Mouse (Mus musculus): ENCODE data around the gene Gm3164.
"Not testable (repeated sequence)": the region's sequence is repeated elsewhere in the genome, so short reads cannot be mapped to it uniquely, and the experiment has no call there.

DNA sequence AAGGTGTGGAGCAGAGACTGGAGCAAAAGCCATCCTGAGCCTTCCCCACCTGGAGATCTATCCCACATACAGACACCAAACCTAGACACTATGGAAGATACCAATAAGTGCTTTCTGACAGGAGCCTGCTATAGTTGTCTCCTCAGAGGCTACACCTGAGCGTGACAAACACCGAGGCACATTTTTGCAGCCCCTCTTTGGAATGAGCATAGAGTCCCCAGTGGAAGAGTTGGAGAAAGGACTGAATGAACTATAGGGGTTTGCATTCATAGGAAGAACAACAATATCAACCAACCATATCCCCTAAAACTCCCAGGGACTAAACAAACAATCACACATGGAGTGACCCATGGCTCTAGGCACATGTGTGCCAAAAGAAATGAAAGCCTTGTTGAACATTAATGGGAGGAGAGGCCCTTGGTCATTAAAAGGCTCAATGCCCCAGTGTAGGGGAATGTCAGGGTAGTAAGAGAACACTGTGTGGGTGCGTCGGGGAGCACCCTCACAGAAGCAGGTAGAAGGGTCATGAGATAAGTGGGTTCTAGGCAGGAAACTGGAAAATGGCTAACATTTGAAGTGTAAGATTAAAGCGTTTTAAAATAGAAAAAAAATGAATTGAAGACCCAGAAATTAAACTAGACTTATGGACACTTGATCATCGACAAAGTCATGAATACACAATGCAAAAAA lies 22.3 kb upstream of the Gm3164 start:
- not testable (repeated sequence) for TF ChIP-seq CTCF (IDR thresholded peaks at IDR 0.05; ENCODE audit: low read depth, low read length); GATA2 (IDR thresholded peaks at IDR 0.05; ENCODE audit: borderline replicate concordance, low read depth, low read length)
